Mouse (Mus musculus): Measurements from ENCODE around the gene Fam117b. TPM values are rescaled to one million over a fixed set of nuclear protein-coding genes. Genes with fewer than 3 reads are reported as not detected.

Fam117b gene
- polyA plus RNA-seq, 1 experiment from 2014 or later: 45.3 TPM

- no peak for ATAC-seq
- Histone ChIP-seq H3K9me3 (replicated peaks; ENCODE audit: control insufficient read depth, low read length, poor library complexity, severe bottlenecking) (no peaks in the 10 kb centered on the region), H3K27me3 (ENCODE audit: control insufficient read depth, insufficient read depth, low read depth, low read length) (no peaks in the 10 kb centered on the region), H3K4me2 (ENCODE audit: low read length) (no peak overlapping the region), H3K4me3 (ENCODE audit: low read depth, low read length) (no peak overlapping the region), H3K4me1 (ENCODE audit: control insufficient read depth, insufficient read depth, low read length) (no peaks in the 10 kb centered on the region), H3K9ac (ENCODE audit: low read depth, low read length) (no peak overlapping the region), H3K27ac (ENCODE audit: low read length) (no peak overlapping the region), H3K36me3 (ENCODE audit: control insufficient read depth, insufficient read depth, low read length) (no peaks in the 10 kb centered on the region)
- 90% methylated on average over 4 of the region's 4 CpGs for WGBS
These were observed 18.8 kb upstream of the Fam117b start for GRCm38 (mm10) chr1:59894025-59894424.

DNA sequence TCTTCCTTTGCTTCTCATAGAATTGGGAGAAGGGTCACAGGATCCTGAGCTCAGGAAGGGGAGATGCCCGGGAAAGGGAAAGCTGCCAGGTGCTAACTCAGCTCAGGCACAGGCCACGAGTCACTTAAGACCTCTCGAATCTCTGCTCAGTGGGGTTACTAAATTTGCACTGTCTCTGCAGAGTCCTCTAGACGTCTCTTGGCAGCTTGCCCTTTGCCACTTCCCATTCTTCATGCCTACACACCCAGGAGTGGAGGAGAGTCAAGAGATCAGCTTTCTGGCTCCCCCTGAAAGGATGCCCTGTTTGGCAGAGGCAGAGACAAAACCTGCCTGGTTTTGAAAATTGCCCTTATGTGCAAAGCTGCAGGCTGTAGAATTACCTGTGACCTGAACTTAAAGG, 17.4 kb upstream of the Fam117b start:
- 54% methylated on average over 4 of the region's 4 CpGs for WGBS
- no peak for ATAC-seq
- H3K4me2 ChIP-seq (ENCODE audit: low read length): no peak overlapping the region
- H3K4me3 ChIP-seq (ENCODE audit: low read depth, low read length): no peak overlapping the region
- H3K27me3 ChIP-seq (ENCODE audit: control insufficient read depth, insufficient read depth, low read depth, low read length): no peaks in the 10 kb centered on the region
- H3K9me3 ChIP-seq (replicated peaks; ENCODE audit: control insufficient read depth, low read length, poor library complexity, severe bottlenecking): no peaks in the 10 kb centered on the region
- H3K4me1 ChIP-seq (ENCODE audit: control insufficient read depth, insufficient read depth, low read length): no peaks in the 10 kb centered on the region
- H3K9ac ChIP-seq (ENCODE audit: low read depth, low read length): no peak overlapping the region
- H3K36me3 ChIP-seq (ENCODE audit: control insufficient read depth, insufficient read depth, low read length): no peaks in the 10 kb centered on the region
- H3K27ac ChIP-seq (ENCODE audit: low read length): no peak overlapping the region

DNA sequence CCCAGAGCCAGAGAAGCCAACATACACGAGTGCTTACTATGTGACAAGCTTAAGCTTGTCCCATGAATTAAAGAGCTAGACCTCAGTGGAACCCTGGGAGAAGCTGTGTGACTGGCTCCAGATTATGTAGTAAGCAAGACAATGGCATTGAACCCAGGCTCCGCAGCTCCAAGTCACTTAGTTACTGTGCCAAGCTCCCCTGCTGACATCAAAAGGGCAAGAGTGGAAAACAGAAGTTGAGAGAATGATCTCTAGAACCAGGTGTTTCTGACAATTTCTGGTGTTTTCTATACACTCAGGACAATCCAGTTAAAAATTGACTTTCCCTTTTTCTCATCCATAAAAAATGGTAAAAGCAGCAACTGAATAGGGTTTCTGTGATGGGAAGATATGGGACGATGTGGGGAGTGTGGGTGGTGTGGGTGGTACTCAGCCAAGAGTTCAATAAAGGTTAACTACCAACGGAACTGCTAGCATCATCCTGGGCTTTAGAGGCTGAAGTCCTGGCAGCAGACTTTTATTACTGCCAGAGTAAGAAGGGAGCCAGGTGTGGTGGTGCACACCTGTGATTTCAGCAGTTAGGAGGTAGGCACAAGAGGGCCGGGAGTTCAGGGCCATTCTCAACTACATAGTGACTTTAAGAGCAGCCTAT, 15.5 kb upstream of the Fam117b start:
- no peak overlapping the region for H3K9ac ChIP-seq (ENCODE audit: low read depth, low read length)
- H3K36me3 ChIP-seq (ENCODE audit: control insufficient read depth, insufficient read depth, low read length): no peaks in the 10 kb centered on the region
- 54% methylated on average over 5 of the region's 5 CpGs for WGBS

GRCm38 (mm10) chr1:59899679-59900078, 13.1 kb upstream of the Fam117b start:
- Histone ChIP-seq H3K36me3 (ENCODE audit: control insufficient read depth, insufficient read depth, low read length) (no peaks in the 10 kb centered on the region), H3K4me1 (ENCODE audit: control insufficient read depth, insufficient read depth, low read length) (no peaks in the 10 kb centered on the region), H3K4me2 (ENCODE audit: low read length) (no peak overlapping the region), H3K9ac (ENCODE audit: low read depth, low read length) (no peak overlapping the region), H3K27me3 (ENCODE audit: control insufficient read depth, insufficient read depth, low read depth, low read length) (no peaks in the 10 kb centered on the region), H3K9me3 (replicated peaks; ENCODE audit: control insufficient read depth, low read length, poor library complexity, severe bottlenecking) (no peaks in the 10 kb centered on the region), H3K27ac (ENCODE audit: low read length) (no peak overlapping the region), H3K4me3 (ENCODE audit: low read depth, low read length) (no peak overlapping the region)
- WGBS: 94% methylated on average over 2 of the region's 2 CpGs
- no peak for ATAC-seq

More for the DNA sequence above, 15.5 kb upstream of the Fam117b start:
- no peak overlapping the region for H3K4me3 ChIP-seq (ENCODE audit: low read depth, low read length)
- no peak for ATAC-seq
- H3K27me3 ChIP-seq (ENCODE audit: control insufficient read depth, insufficient read depth, low read depth, low read length): no peaks in the 10 kb centered on the region
- no peaks in the 10 kb centered on the region for H3K4me1 ChIP-seq (ENCODE audit: control insufficient read depth, insufficient read depth, low read length)
- no peak overlapping the region for H3K27ac ChIP-seq (ENCODE audit: low read length)
- H3K4me2 ChIP-seq (ENCODE audit: low read length): no peak overlapping the region
- H3K9me3 ChIP-seq (replicated peaks; ENCODE audit: control insufficient read depth, low read length, poor library complexity, severe bottlenecking): no peaks in the 10 kb centered on the region

- Histone ChIP-seq H3K9me3 (replicated peaks; ENCODE audit: control insufficient read depth, low read length, poor library complexity, severe bottlenecking) (no peaks in the 10 kb centered on the region), H3K36me3 (ENCODE audit: control insufficient read depth, insufficient read depth, low read length) (no peaks in the 10 kb centered on the region), H3K9ac (ENCODE audit: low read depth, low read length) (no peak overlapping the region), H3K4me3 (ENCODE audit: low read depth, low read length) (no peak overlapping the region), H3K27me3 (ENCODE audit: control insufficient read depth, insufficient read depth, low read depth, low read length) (no peaks in the 10 kb centered on the region), H3K27ac (ENCODE audit: low read length) (no peak overlapping the region), H3K4me2 (ENCODE audit: low read length) (no peak overlapping the region), H3K4me1 (ENCODE audit: control insufficient read depth, insufficient read depth, low read length) (no peaks in the 10 kb centered on the region)
- WGBS: 94% methylated on average over 5 of the region's 5 CpGs
- ATAC-seq: no peak
These were observed 11.5 kb upstream of the Fam117b start for GRCm38 (mm10) chr1:59901082-59901876.

GRCm38 (mm10) chr1:59902634-59903033, 10.2 kb upstream of the Fam117b start:
- Histone ChIP-seq H3K4me3 (ENCODE audit: low read depth, low read length) (no peak overlapping the region), H3K4me2 (ENCODE audit: low read length) (no peak overlapping the region), H3K27ac (ENCODE audit: low read length) (no peak overlapping the region), H3K9me3 (replicated peaks; ENCODE audit: control insufficient read depth, low read length, poor library complexity, severe bottlenecking) (no peaks in the 10 kb centered on the region), H3K36me3 (ENCODE audit: control insufficient read depth, insufficient read depth, low read length) (no peaks in the 10 kb centered on the region), H3K9ac (ENCODE audit: low read depth, low read length) (no peak overlapping the region), H3K4me1 (ENCODE audit: control insufficient read depth, insufficient read depth, low read length) (no peaks in the 10 kb centered on the region), H3K27me3 (ENCODE audit: control insufficient read depth, insufficient read depth, low read depth, low read length) (no peaks in the 10 kb centered on the region)
- WGBS: 23% methylated on average over 3 of the region's 3 CpGs
- ATAC-seq: no peak

DNA sequence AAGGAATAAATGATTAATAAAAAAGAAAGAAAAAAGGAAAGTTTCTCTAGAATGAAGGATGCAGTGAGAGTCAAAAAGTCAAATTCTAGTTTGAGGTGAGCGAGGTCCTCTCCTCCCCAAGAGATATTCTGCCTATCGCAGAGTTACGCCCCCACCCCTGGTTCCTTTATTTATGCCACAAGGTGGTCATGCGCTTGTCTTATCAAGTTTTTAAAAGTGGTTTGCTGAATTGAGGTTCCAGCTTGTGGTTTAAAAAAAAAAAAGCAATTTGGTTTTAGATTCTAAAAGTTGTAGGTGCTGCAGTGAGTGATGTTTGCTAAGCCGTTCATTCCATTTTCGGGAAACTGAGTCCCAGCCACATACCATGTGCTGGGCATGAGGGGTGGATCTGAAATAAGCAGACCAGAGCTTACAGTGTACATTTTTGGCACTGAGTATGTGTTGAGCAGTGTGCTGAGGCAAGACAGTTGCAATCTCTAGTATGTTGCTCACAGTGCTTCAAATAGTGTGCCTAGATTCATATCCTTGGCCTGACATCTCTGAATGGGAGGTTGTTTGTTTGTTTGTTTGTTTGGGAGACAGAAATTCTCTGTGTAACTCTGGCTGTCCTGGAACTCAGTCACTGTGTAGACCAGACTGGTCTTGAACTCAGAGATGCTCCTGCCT, 8.0 kb upstream of the Fam117b start:
- H3K36me3 ChIP-seq (ENCODE audit: control insufficient read depth, insufficient read depth, low read length): no peaks in the 10 kb centered on the region
- ATAC-seq: no peak
- no peaks in the 10 kb centered on the region for H3K9me3 ChIP-seq (replicated peaks; ENCODE audit: control insufficient read depth, low read length, poor library complexity, severe bottlenecking)
- H3K4me2 ChIP-seq (ENCODE audit: low read length): no peak overlapping the region
- no peaks in the 10 kb centered on the region for H3K4me1 ChIP-seq (ENCODE audit: control insufficient read depth, insufficient read depth, low read length)
- no peaks in the 10 kb centered on the region for H3K27me3 ChIP-seq (ENCODE audit: control insufficient read depth, insufficient read depth, low read depth, low read length)
- H3K27ac ChIP-seq (ENCODE audit: low read length): no peak overlapping the region
- no peak overlapping the region for H3K9ac ChIP-seq (ENCODE audit: low read depth, low read length)
- no peak overlapping the region for H3K4me3 ChIP-seq (ENCODE audit: low read depth, low read length)
- WGBS: 97% methylated on average over 6 of the region's 6 CpGs

DNA sequence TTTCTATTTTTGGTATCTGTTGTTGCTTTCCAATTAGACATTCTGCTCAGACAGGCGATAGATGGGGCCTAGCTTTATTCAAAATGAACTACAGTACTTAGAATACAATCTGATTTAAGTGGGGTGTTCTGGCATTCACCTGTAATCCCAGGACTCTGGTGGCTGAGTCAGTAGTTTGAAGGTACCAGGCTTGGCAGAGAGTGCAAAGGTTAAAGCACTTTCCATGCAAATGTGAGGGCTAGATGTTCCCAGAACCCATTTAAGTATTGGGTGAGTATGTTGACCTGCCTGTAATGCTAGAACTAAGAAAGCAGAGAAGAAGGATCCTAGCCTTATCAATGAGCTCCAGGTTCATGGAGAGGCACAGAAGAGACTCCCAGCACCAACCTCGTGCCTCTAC, 6.9 kb upstream of the Fam117b start:
- Histone ChIP-seq H3K4me3 (ENCODE audit: low read depth, low read length) (no peak overlapping the region), H3K9ac (ENCODE audit: low read depth, low read length) (no peak overlapping the region), H3K9me3 (replicated peaks; ENCODE audit: control insufficient read depth, low read length, poor library complexity, severe bottlenecking) (no peaks in the 10 kb centered on the region), H3K4me1 (ENCODE audit: control insufficient read depth, insufficient read depth, low read length) (no peaks in the 10 kb centered on the region), H3K27me3 (ENCODE audit: control insufficient read depth, insufficient read depth, low read depth, low read length) (no peaks in the 10 kb centered on the region), H3K27ac (ENCODE audit: low read length) (no peak overlapping the region), H3K4me2 (ENCODE audit: low read length) (no peak overlapping the region), H3K36me3 (ENCODE audit: control insufficient read depth, insufficient read depth, low read length) (no peaks in the 10 kb centered on the region)
- no peak for ATAC-seq
- 85% methylated on average over 2 of the region's 2 CpGs for WGBS

Data from midbrain, embryonic 16.5 days (tissue).